Mouse (Mus musculus): ENCODE results near the gene Kcne1l. TPM values are rescaled to one million over a fixed set of nuclear protein-coding genes. Genes with fewer than 3 reads are reported as not detected.

The Kcne1l gene
- polyA plus RNA-seq, 1 experiment from 2014 or later = 31.2 TPM

GRCm38 (mm10) chrX:142305010-142305868, 855 bp downstream of the Kcne1l start:
- Histone ChIP-seq H3K36me3 (ENCODE audit: control insufficient read depth, insufficient read depth, low read length) (no peaks in the 10 kb centered on the region), H3K27ac (ENCODE audit: low read depth, low read length) (no peak overlapping the region), H3K9me3 (ENCODE audit: control insufficient read depth, low read length) (no peaks in the 10 kb centered on the region), H3K4me2 (replicated peaks; ENCODE audit: low read depth, low read length) (peak overlapping the region; percentile 45), H3K27me3 (ENCODE audit: control insufficient read depth, insufficient read depth, low read length) (peaks cover 3% of the 10 kb centered on the region), H3K4me1 (replicated peaks; ENCODE audit: control insufficient read depth, insufficient read depth, low read length) (no peaks in the 10 kb centered on the region), H3K4me3 (ENCODE audit: low read depth, low read length) (peak overlapping the region; percentile 19; the same call in 1 of the 2 replicates), H3K9ac (ENCODE audit: low read depth, low read length) (peak overlapping the region; percentile 50)
- WGBS = 29% methylated on average over 27 of the region's 35 CpGs
- ATAC-seq (ENCODE audit: low FRiP score) (peak; percentile 81), DNase-seq (ENCODE audit: low spot score) (peak; percentile 46)

GRCm38 (mm10) chrX:142304592-142304991, 1.5 kb downstream of the Kcne1l start:
- Histone ChIP-seq H3K27me3 (ENCODE audit: control insufficient read depth, insufficient read depth, low read length) (peaks cover 3% of the 10 kb centered on the region), H3K4me3 (ENCODE audit: low read depth, low read length) (no peak overlapping the region), H3K9ac (ENCODE audit: low read depth, low read length) (no peak overlapping the region), H3K36me3 (ENCODE audit: control insufficient read depth, insufficient read depth, low read length) (no peaks in the 10 kb centered on the region), H3K27ac (ENCODE audit: low read depth, low read length) (no peak overlapping the region), H3K4me2 (replicated peaks; ENCODE audit: low read depth, low read length) (no peak overlapping the region), H3K4me1 (replicated peaks; ENCODE audit: control insufficient read depth, insufficient read depth, low read length) (no peaks in the 10 kb centered on the region), H3K9me3 (ENCODE audit: control insufficient read depth, low read length) (no peaks in the 10 kb centered on the region)
- ATAC-seq (ENCODE audit: low FRiP score) (no peak), DNase-seq (ENCODE audit: low spot score) (no peak)

- H3K9ac ChIP-seq (ENCODE audit: low read depth, low read length) = no peak overlapping the region
- no peak overlapping the region for H3K27ac ChIP-seq (ENCODE audit: low read depth, low read length)
- DNase-seq (ENCODE audit: low spot score) (no peak), ATAC-seq (ENCODE audit: low FRiP score) (no peak)
- no peak overlapping the region for H3K4me3 ChIP-seq (ENCODE audit: low read depth, low read length)
- H3K36me3 ChIP-seq (ENCODE audit: control insufficient read depth, insufficient read depth, low read length) = no peaks in the 10 kb centered on the region
- H3K4me2 ChIP-seq (replicated peaks; ENCODE audit: low read depth, low read length) = no peak overlapping the region
- no peaks in the 10 kb centered on the region for H3K4me1 ChIP-seq (replicated peaks; ENCODE audit: control insufficient read depth, insufficient read depth, low read length)
- no peaks in the 10 kb centered on the region for H3K9me3 ChIP-seq (ENCODE audit: control insufficient read depth, low read length)
- WGBS = 60% methylated on average over 2 of the region's 2 CpGs
- peaks cover 3% of the 10 kb centered on the region for H3K27me3 ChIP-seq (ENCODE audit: control insufficient read depth, insufficient read depth, low read length)
Measured at GRCm38 (mm10) chrX:142303456-142303855, 2.6 kb downstream of the Kcne1l start.

- Histone ChIP-seq H3K9me3 (ENCODE audit: control insufficient read depth, low read length) (no peaks in the 10 kb centered on the region), H3K9ac (ENCODE audit: low read depth, low read length) (no peak overlapping the region), H3K27ac (ENCODE audit: low read depth, low read length) (no peak overlapping the region), H3K27me3 (ENCODE audit: control insufficient read depth, insufficient read depth, low read length) (no peaks in the 10 kb centered on the region), H3K36me3 (ENCODE audit: control insufficient read depth, insufficient read depth, low read length) (no peaks in the 10 kb centered on the region), H3K4me2 (replicated peaks; ENCODE audit: low read depth, low read length) (no peak overlapping the region), H3K4me1 (replicated peaks; ENCODE audit: control insufficient read depth, insufficient read depth, low read length) (no peaks in the 10 kb centered on the region), H3K4me3 (ENCODE audit: low read depth, low read length) (no peak overlapping the region)
- whole genome bisulfite sequencing = 60% methylated on average over 5 of the region's 5 CpGs
- ATAC-seq (ENCODE audit: low FRiP score) (no peak), DNase-seq (ENCODE audit: low spot score) (no peak)
Measured at GRCm38 (mm10) chrX:142285905-142286304, 20.2 kb downstream of the Kcne1l start.

GRCm38 (mm10) chrX:142276573-142276972, 29.5 kb downstream of the Kcne1l start:
- Histone ChIP-seq H3K27ac (ENCODE audit: low read depth, low read length) (no peak overlapping the region), H3K4me3 (ENCODE audit: low read depth, low read length) (no peak overlapping the region), H3K9me3 (ENCODE audit: control insufficient read depth, low read length) (no peaks in the 10 kb centered on the region), H3K27me3 (ENCODE audit: control insufficient read depth, insufficient read depth, low read length) (no peaks in the 10 kb centered on the region), H3K4me2 (replicated peaks; ENCODE audit: low read depth, low read length) (no peak overlapping the region), H3K9ac (ENCODE audit: low read depth, low read length) (no peak overlapping the region), H3K36me3 (ENCODE audit: control insufficient read depth, insufficient read depth, low read length) (no peaks in the 10 kb centered on the region), H3K4me1 (replicated peaks; ENCODE audit: control insufficient read depth, insufficient read depth, low read length) (no peaks in the 10 kb centered on the region)
- WGBS = 64% methylated on average over 3 of the region's 3 CpGs
- ATAC-seq (ENCODE audit: low FRiP score) (no peak), DNase-seq (ENCODE audit: low spot score) (no peak)

GRCm38 (mm10) chrX:142276031-142276430, 30.1 kb downstream of the Kcne1l start:
- DNase-seq (ENCODE audit: low spot score) (no peak), ATAC-seq (ENCODE audit: low FRiP score) (no peak)
- no peak overlapping the region for H3K9ac ChIP-seq (ENCODE audit: low read depth, low read length)
- no peak overlapping the region for H3K4me3 ChIP-seq (ENCODE audit: low read depth, low read length)
- no peaks in the 10 kb centered on the region for H3K36me3 ChIP-seq (ENCODE audit: control insufficient read depth, insufficient read depth, low read length)
- 76% methylated on average over 3 of the region's 3 CpGs for WGBS
- H3K27me3 ChIP-seq (ENCODE audit: control insufficient read depth, insufficient read depth, low read length) = no peaks in the 10 kb centered on the region
- H3K27ac ChIP-seq (ENCODE audit: low read depth, low read length) = no peak overlapping the region
- no peak overlapping the region for H3K4me2 ChIP-seq (replicated peaks; ENCODE audit: low read depth, low read length)
- no peaks in the 10 kb centered on the region for H3K4me1 ChIP-seq (replicated peaks; ENCODE audit: control insufficient read depth, insufficient read depth, low read length)
- H3K9me3 ChIP-seq (ENCODE audit: control insufficient read depth, low read length) = no peaks in the 10 kb centered on the region

Other genes starting within 250 kb of the Kcne1l start
- gene Gucy2f, start 109.4 kb downstream of the Kcne1l start, polyA plus RNA-seq (2014; fragmentation: Nextera tagmentation; extraction: Ambion mirVana) = not detected in 2 replicates
- 12.8 and 13.0 TPM in 2 replicates for gene Nxt2, start 79.5 kb downstream of the Kcne1l start, polyA plus RNA-seq (2014; fragmentation: Nextera tagmentation; extraction: Ambion mirVana)
- 28.0 and 31.6 TPM in 2 replicates for gene Acsl4, start 84.2 kb upstream of the Kcne1l start, polyA plus RNA-seq (2014; fragmentation: Nextera tagmentation; extraction: Ambion mirVana)